Mouse (Mus musculus) heart, postnatal 0 days (tissue): Measurements from ENCODE around the gene Kcnj11. TPM values are rescaled to one million over a fixed set of nuclear protein-coding genes. Genes with fewer than 3 reads are reported as not detected.

Source experiments
- ATAC-seq: fragments of 200-750 bp; cut with Nextera tagmentation; 2 replicates; pipeline ENCODE4 v1.8.0; 2017; ENCODE audit warnings: low read depth, moderate number of reproducible peaks, moderate library complexity; ENCODE audit not compliant: insufficient read depth
- DNase-seq: peaks from one replicate; pipeline ENCODE4 v3.0.0-alpha.2; 2016; ENCODE audit warnings: low spot score
- H3K27ac ChIP-seq: fragments of 300-500 bp; sonication (generic); 2 replicates; pipeline ENCODE4 v1.5.1; 2014; ENCODE audit warnings: low read depth, mild to moderate bottlenecking
- H3K27me3 ChIP-seq: fragments of 300-500 bp; sonication (generic); 2 replicates; pipeline ENCODE4 v1.6.1; 2014; ENCODE audit warnings: low read length, mixed read lengths; ENCODE audit not compliant: control insufficient read depth, insufficient read depth
- H3K36me3 ChIP-seq: fragments of 300-500 bp; sonication (generic); replicated peaks from 2 replicates; pipeline ENCODE4 v1.6.1; 2014; ENCODE audit warnings: low read length, mixed read lengths; ENCODE audit not compliant: control insufficient read depth, insufficient read depth
- H3K4me1 ChIP-seq: fragments of 300-500 bp; sonication (generic); 2 replicates; pipeline ENCODE4 v1.6.1; 2014; ENCODE audit warnings: antibody characterized with exemption; ENCODE audit not compliant: control insufficient read depth, insufficient read depth
- H3K4me2 ChIP-seq: fragments of 300-500 bp; sonication (generic); 2 replicates; pipeline ENCODE4 v1.6.1; 2014; ENCODE audit warnings: low read depth, mild to moderate bottlenecking, low read length, moderate library complexity
- H3K4me3 ChIP-seq: fragments of 300-500 bp; sonication (generic); 2 replicates; pipeline ENCODE4 v1.5.1; 2014; ENCODE audit warnings: low read depth, low read length
- H3K9ac ChIP-seq: fragments of 300-500 bp; sonication (generic); replicated peaks from 2 replicates; pipeline ENCODE4 v1.6.1; 2014; ENCODE audit warnings: low read depth, low read length, mixed read lengths
- H3K9me3 ChIP-seq: fragments of 300-500 bp; sonication (generic); replicated peaks from 2 replicates; pipeline ENCODE4 v1.6.1; 2016; ENCODE audit warnings: low read length; ENCODE audit not compliant: control insufficient read depth
- CTCF ChIP-seq: IDR thresholded peaks from 2 replicates; pipeline ENCODE4 v1.5.1; 2016; ENCODE audit warnings: antibody characterized with exemption, control low read depth, low read depth
- EP300 ChIP-seq: IDR thresholded peaks from 2 replicates; pipeline ENCODE4 v1.6.1; 2016; ENCODE audit warnings: antibody characterized with exemption, low read depth
- WGBS: fragments of 180-500 bp; shearing (Covaris S2); extraction: QIAGEN DNeasy Blood & Tissue Kit; methylation state at CpG from one replicate; pipeline ENCODE4 v1.1.7; 2014; 5-methylcytosine and 5-hydroxymethylcytosine counted together
- polyA plus RNA-seq: library from polyadenylated mRNA; unstranded; fragments of >200 nt; fragmentation: Nextera tagmentation; extraction: Ambion mirVana; gene quantifications from 2 replicates; pipeline ENCODE4 v1.2.1, GENCODE M21; 2015
- total RNA-seq: library from RNA; depleted of rRNA; stranded (reverse); fragments of >200 nt; gene quantifications from 2 replicates; pipeline ENCODE4 v1.2.3, GENCODE M21; 2014; ENCODE audit warnings: low replicate concordance

The Kcnj11 gene
- total and polyA plus RNA-seq, 2 experiments from 2014 or later = 14.4 to 103 TPM

DNA sequence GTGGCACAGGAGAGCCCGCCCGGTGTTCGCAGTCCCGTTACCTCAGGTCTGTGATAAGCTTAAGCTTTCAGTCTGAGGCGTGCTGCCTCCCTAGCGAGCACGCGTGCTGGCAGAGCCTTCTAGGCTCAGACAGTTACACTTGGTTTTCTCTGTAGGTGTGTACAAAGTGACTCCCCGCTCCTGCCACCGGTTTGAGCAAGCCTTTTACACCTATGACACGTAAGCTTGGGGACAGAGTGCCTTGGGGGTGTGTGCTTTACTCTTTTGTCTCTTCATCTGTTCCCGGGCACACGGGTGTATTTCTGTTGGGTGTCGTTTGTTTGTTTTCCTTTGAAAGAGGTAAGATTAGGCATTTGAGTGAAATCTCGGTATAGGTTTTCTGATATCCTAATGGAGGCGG lies 39.0 kb downstream of the Kcnj11 start:
- no peak for DNase-seq
- H3K4me3 ChIP-seq = no peak overlapping the region
- WGBS = 95% methylated on average over 16 of the region's 16 CpGs
- no peaks in the 10 kb centered on the region for H3K4me1 ChIP-seq
- H3K36me3 ChIP-seq = peaks cover 79% of the 10 kb centered on the region
- TF ChIP-seq CTCF (no peak), EP300 (no peak)
- no peaks in the 10 kb centered on the region for H3K27me3 ChIP-seq
- no peak overlapping the region for H3K9ac ChIP-seq
- no peak overlapping the region for H3K4me2 ChIP-seq
- no peak overlapping the region for H3K27ac ChIP-seq
- no peaks in the 10 kb centered on the region for H3K9me3 ChIP-seq
- ATAC-seq = no peak

- ATAC-seq = no peak
- peaks cover 75% of the 10 kb centered on the region for H3K36me3 ChIP-seq
These were observed 39.9 kb downstream of the Kcnj11 start for GRCm38 (mm10) chr7:46060688-46061087.

DNA sequence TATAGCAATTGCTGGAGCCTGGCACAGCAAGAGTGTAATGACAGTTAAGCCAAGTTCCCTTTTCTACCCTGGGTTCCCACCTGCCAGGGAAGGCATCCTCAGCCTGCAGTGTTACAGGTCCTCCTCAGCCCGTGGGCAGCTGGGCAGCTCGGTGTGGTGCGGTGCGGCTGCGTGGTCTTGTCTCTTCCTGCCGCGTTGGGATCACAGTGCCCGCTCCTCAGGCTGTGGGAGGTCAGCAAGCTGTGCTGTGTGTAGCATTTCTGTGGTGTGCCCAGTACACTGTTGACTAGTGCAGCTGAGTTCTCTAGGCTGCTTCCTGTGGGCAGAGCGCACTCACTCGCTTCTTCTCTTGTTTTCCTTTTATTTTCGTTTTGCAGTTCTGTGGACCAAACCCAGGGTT lies 41.7 kb downstream of the Kcnj11 start:
- Histone ChIP-seq H3K36me3 (peaks cover 78% of the 10 kb centered on the region), H3K4me1 (no peaks in the 10 kb centered on the region), H3K27me3 (no peaks in the 10 kb centered on the region), H3K9ac (no peak overlapping the region), H3K9me3 (no peaks in the 10 kb centered on the region), H3K4me2 (no peak overlapping the region), H3K4me3 (no peak overlapping the region), H3K27ac (no peak overlapping the region)
- TF ChIP-seq CTCF (no peak), EP300 (no peak)
- no peak for ATAC-seq
- DNase-seq = no peak
- 90% methylated on average over 11 of the region's 11 CpGs for WGBS

More at GRCm38 (mm10) chr7:46060688-46061087, 39.9 kb downstream of the Kcnj11 start:
- Histone ChIP-seq H3K4me1 (no peaks in the 10 kb centered on the region), H3K9ac (no peak overlapping the region), H3K27me3 (no peaks in the 10 kb centered on the region), H3K9me3 (no peaks in the 10 kb centered on the region), H3K4me3 (no peak overlapping the region), H3K27ac (no peak overlapping the region), H3K4me2 (no peak overlapping the region)
- DNase-seq = no peak
- TF ChIP-seq CTCF (no peak), EP300 (no peak)
- WGBS = 93% methylated on average over 8 of the region's 8 CpGs

- no peak for TF ChIP-seq CTCF
- TF ChIP-seq EP300 = no peak
- Histone ChIP-seq H3K27me3 (no peaks in the 10 kb centered on the region), H3K4me1 (no peaks in the 10 kb centered on the region), H3K9me3 (no peaks in the 10 kb centered on the region), H3K36me3 (peaks cover 63% of the 10 kb centered on the region), H3K4me3 (no peak overlapping the region), H3K4me2 (no peak overlapping the region), H3K9ac (no peak overlapping the region), H3K27ac (no peak overlapping the region)
- DNase-seq (no peak), ATAC-seq (no peak)
- 78% methylated on average over 3 of the region's 3 CpGs for WGBS
These were observed 47.0 kb downstream of the Kcnj11 start for GRCm38 (mm10) chr7:46053566-46053965.

GRCm38 (mm10) chr7:46052161-46052821 lies 48.3 kb downstream of the Kcnj11 start:
- DNase-seq = no peak

GRCm38 (mm10) chr7:46049981-46050380 lies 50.6 kb downstream of the Kcnj11 start:
- 89% methylated on average over 7 of the region's 7 CpGs for WGBS
- Histone ChIP-seq H3K27ac (no peak overlapping the region), H3K9ac (no peak overlapping the region), H3K9me3 (no peaks in the 10 kb centered on the region), H3K4me3 (no peak overlapping the region), H3K4me1 (no peaks in the 10 kb centered on the region), H3K27me3 (no peaks in the 10 kb centered on the region), H3K36me3 (peaks cover 55% of the 10 kb centered on the region), H3K4me2 (no peak overlapping the region)
- no peak for DNase-seq
- no peak for ATAC-seq
- TF ChIP-seq CTCF (no peak), EP300 (no peak)

More at GRCm38 (mm10) chr7:46052161-46052821, 48.3 kb downstream of the Kcnj11 start:
- Histone ChIP-seq H3K9me3 (no peaks in the 10 kb centered on the region), H3K27ac (no peak overlapping the region), H3K4me2 (no peak overlapping the region), H3K27me3 (no peaks in the 10 kb centered on the region), H3K4me1 (no peaks in the 10 kb centered on the region), H3K4me3 (no peak overlapping the region), H3K36me3 (peaks cover 55% of the 10 kb centered on the region), H3K9ac (no peak overlapping the region)
- TF ChIP-seq CTCF = peak; percentile 34
- TF ChIP-seq EP300 = no peak
- WGBS = 85% methylated on average over 4 of the region's 4 CpGs
- no peak for ATAC-seq
